Mouse (Mus musculus) thymus, postnatal 14 days (tissue): ENCODE results near the gene Bloc1s3.

Experiments
- DNase-seq: peaks from one replicate; pipeline ENCODE4 v3.0.0; 2021

The Bloc1s3 gene

GRCm38 (mm10) chr7:19473875-19474443 is 34.2 kb downstream of the Bloc1s3 start:
- peak; percentile 66 for DNase-seq

- DNase-seq: no peak
These were observed 35.8 kb downstream of the Bloc1s3 start for GRCm38 (mm10) chr7:19472403-19472802.

- DNase-seq: no peak
These were observed 37.9 kb downstream of the Bloc1s3 start for GRCm38 (mm10) chr7:19470308-19470707.

- DNase-seq: no peak
These were observed 38.8 kb downstream of the Bloc1s3 start for GRCm38 (mm10) chr7:19469404-19469803.

- no peak for DNase-seq
These were observed 39.9 kb downstream of the Bloc1s3 start for GRCm38 (mm10) chr7:19468279-19468678.

GRCm38 (mm10) chr7:19467638-19468037 is 40.5 kb downstream of the Bloc1s3 start:
- no peak for DNase-seq

- DNase-seq: no peak
These were observed 41.5 kb downstream of the Bloc1s3 start for GRCm38 (mm10) chr7:19466602-19467145.

GRCm38 (mm10) chr7:19464367-19465307 is 43.5 kb downstream of the Bloc1s3 start:
- no peak for DNase-seq

GRCm38 (mm10) chr7:19462884-19463381 is 45.2 kb downstream of the Bloc1s3 start, which contains the start of gene Exoc3l2:
Exoc3l2 (plus strand) TSS chr7:19463331.
- no peak for DNase-seq

GRCm38 (mm10) chr7:19462443-19462842 is 45.7 kb downstream of the Bloc1s3 start:
- DNase-seq: no peak

- DNase-seq: peak; percentile 72
These were observed 46.7 kb downstream of the Bloc1s3 start for GRCm38 (mm10) chr7:19461488-19461887.

- DNase-seq: no peak
These were observed 47.7 kb downstream of the Bloc1s3 start for GRCm38 (mm10) chr7:19460500-19460899.

GRCm38 (mm10) chr7:19459144-19459870 is 48.9 kb downstream of the Bloc1s3 start:
- peak; percentile 27 for DNase-seq

GRCm38 (mm10) chr7:19458591-19459111 is 49.5 kb downstream of the Bloc1s3 start, which contains the start of gene Mark4:
Mark4 (minus strand) TSS chr7:19458821.
- DNase-seq: peak; percentile 84

- DNase-seq: peak; percentile 87
These were observed 50.1 kb downstream of the Bloc1s3 start for GRCm38 (mm10) chr7:19458072-19458486.

- no peak for DNase-seq
These were observed 50.6 kb downstream of the Bloc1s3 start for GRCm38 (mm10) chr7:19457414-19458071.

GRCm38 (mm10) chr7:19456628-19457027 is 51.5 kb downstream of the Bloc1s3 start:
- DNase-seq: no peak

- DNase-seq: no peak
These were observed 52.2 kb downstream of the Bloc1s3 start for GRCm38 (mm10) chr7:19455819-19456495.

- no peak for DNase-seq
These were observed 53.0 kb downstream of the Bloc1s3 start for GRCm38 (mm10) chr7:19455186-19455585.
